Mouse (Mus musculus) liver, postnatal 0 days (tissue): ENCODE measurements around the gene Sucla2. TPM values are rescaled to one million over a fixed set of nuclear protein-coding genes. Genes with fewer than 3 reads are reported as not detected.

Experiments
- ATAC-seq: fragments of 200-750 bp; cut with Nextera tagmentation; 2 replicates; pipeline ENCODE4 v1.8.0; 2017; ENCODE audit warnings: mild to moderate bottlenecking, moderate library complexity
- DNase-seq: peaks from one replicate; pipeline ENCODE4 v3.0.0-alpha.2; 2016
- H3K27ac ChIP-seq: fragments of 300-500 bp; sonication (generic); 2 replicates; pipeline ENCODE4 v1.5.1; 2014; ENCODE audit warnings: antibody characterized with exemption, moderate library complexity, mild to moderate bottlenecking, low read depth
- H3K27me3 ChIP-seq: fragments of 300-500 bp; sonication (generic); 2 replicates; pipeline ENCODE4 v1.6.1; 2014; ENCODE audit warnings: low read length, control low read depth, mixed read lengths; ENCODE audit not compliant: insufficient read depth
- H3K36me3 ChIP-seq: fragments of 300-500 bp; sonication (generic); replicated peaks from 2 replicates; pipeline ENCODE4 v1.6.1; 2014; ENCODE audit warnings: mild to moderate bottlenecking, control low read depth, low read length, moderate library complexity, mixed read lengths; ENCODE audit not compliant: insufficient read depth
- H3K4me1 ChIP-seq: fragments of 300-500 bp; sonication (generic); 2 replicates; pipeline ENCODE4 v1.6.1; 2014; ENCODE audit warnings: antibody characterized with exemption, mild to moderate bottlenecking, control low read depth; ENCODE audit not compliant: insufficient read depth
- H3K4me2 ChIP-seq: fragments of 300-500 bp; sonication (generic); 2 replicates; pipeline ENCODE4 v1.6.1; 2014; ENCODE audit warnings: low read depth, mild to moderate bottlenecking, low read length, moderate library complexity, mixed read lengths
- H3K4me3 ChIP-seq: fragments of 300-500 bp; sonication (generic); 2 replicates; pipeline ENCODE4 v1.5.1; 2014; ENCODE audit warnings: low read depth, low read length
- H3K9ac ChIP-seq: fragments of 300-500 bp; sonication (generic); replicated peaks from 2 replicates; pipeline ENCODE4 v1.6.1; 2014; ENCODE audit warnings: mild to moderate bottlenecking, moderate library complexity
- H3K9me3 ChIP-seq: fragments of 300-500 bp; sonication (generic); 2 replicates; pipeline ENCODE4 v1.6.1; 2016; ENCODE audit warnings: mild to moderate bottlenecking, control low read depth, low read length, mixed read lengths
- CTCF ChIP-seq: sonication (generic); IDR thresholded peaks from 2 replicates; pipeline ENCODE4 v1.5.1; 2016; ENCODE audit warnings: antibody characterized with exemption, low read depth
- EP300 ChIP-seq: IDR thresholded peaks from 2 replicates; pipeline ENCODE4 v1.6.1; 2016; ENCODE audit warnings: antibody characterized with exemption, low read depth, mild to moderate bottlenecking
- WGBS: fragments of 180-500 bp; shearing (Covaris S2); extraction: QIAGEN DNeasy Blood & Tissue Kit; methylation state at CpG from one replicate; pipeline ENCODE4 v1.1.7; 2014; ENCODE audit not compliant: insufficient replicate concordance; 5-methylcytosine and 5-hydroxymethylcytosine counted together
- polyA plus RNA-seq: library from polyadenylated mRNA; unstranded; fragments of >200 nt; fragmentation: Nextera tagmentation; extraction: Ambion mirVana; gene quantifications from 2 replicates; pipeline ENCODE4 v1.2.1, GENCODE M21; 2015

Sucla2 gene
- polyA plus RNA-seq, 1 experiment from 2014 or later, result 99.7 TPM

- H3K27me3 ChIP-seq, result no peaks in the 10 kb centered on the region
- H3K36me3 ChIP-seq, result no peaks in the 10 kb centered on the region
- H3K9me3 ChIP-seq, result no peaks in the 10 kb centered on the region
- no peak overlapping the region for H3K27ac ChIP-seq
- no peaks in the 10 kb centered on the region for H3K4me1 ChIP-seq
- H3K9ac ChIP-seq, result no peak overlapping the region
- ATAC-seq (no peak), DNase-seq (no peak)
- TF ChIP-seq CTCF (no peak), EP300 (no peak)
- no peak overlapping the region for H3K4me3 ChIP-seq
- no peak overlapping the region for H3K4me2 ChIP-seq
- WGBS, result 73% methylated on average over 5 of the region's 5 CpGs
Measured at GRCm38 (mm10) chr14:73483516-73484229, 41.4 kb upstream of the Sucla2 start.

DNA sequence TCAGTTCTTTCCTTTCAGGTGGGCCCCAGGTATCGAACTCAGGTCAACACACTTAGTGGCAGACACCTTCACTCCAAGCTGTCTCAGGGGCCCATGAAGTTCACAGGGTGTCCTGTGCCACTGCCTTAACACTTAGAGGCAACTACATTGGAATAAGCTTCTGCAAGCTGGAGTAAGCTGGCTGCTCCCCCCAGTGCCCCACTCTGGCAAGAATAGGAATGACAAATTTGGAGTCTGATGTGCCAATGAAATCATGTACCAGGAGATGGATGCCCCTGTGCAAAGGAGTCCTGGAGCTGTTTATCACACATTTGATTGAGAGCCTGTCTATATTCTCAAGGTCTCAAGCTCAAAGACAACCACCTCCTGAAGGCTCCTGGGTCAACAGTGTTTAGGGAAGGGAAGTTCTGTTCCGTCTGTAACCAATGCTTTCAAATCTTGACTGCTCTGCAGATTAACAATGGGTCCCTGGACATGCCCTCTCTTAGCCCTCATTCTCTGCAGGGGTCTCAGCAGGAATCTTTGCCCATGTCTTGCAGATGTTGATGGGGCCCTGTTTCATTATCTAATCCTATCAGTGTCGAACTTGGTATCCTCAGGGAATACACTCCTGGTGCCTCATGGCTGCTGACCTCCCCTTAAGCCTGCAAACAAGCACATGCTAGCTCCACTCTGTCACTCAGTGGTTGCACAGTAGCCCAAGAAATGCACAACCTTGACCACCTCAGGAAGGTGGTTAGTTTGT, 40.6 kb upstream of the Sucla2 start:
- H3K36me3 ChIP-seq, result no peaks in the 10 kb centered on the region
- H3K4me1 ChIP-seq, result no peaks in the 10 kb centered on the region
- H3K4me3 ChIP-seq, result no peak overlapping the region
- no peak overlapping the region for H3K9ac ChIP-seq
- H3K9me3 ChIP-seq, result no peaks in the 10 kb centered on the region
- H3K4me2 ChIP-seq, result no peak overlapping the region
- no peak for DNase-seq
- ATAC-seq, result no peak
- 66% methylated on average over 3 of the region's 3 CpGs for WGBS
- no peak overlapping the region for H3K27ac ChIP-seq
- no peak for TF ChIP-seq EP300
- 0 out of 2 replicates have a peak, but pooled peaks have one; percentile 17 for TF ChIP-seq CTCF
- no peaks in the 10 kb centered on the region for H3K27me3 ChIP-seq

DNA sequence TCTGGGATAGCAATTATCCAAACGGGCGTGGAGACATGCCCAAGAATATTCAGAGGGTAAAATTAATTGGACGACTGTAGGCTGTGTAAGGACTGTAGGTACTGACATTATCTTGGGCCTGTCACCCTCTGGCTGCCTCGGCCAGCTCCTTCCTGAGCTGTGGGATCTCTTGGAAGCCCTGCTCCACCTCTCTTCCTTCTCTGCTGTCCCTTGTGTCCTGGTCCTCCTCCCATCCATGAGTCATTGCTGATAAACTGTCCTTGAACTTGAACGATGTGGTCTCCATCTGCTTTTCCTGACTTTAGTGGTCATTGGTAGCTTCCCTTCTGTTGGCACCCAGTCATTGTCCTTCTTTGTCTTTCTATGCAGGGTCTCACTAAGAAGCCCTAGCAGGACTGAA, 38.5 kb upstream of the Sucla2 start:
- H3K9me3 ChIP-seq, result no peaks in the 10 kb centered on the region
- WGBS, result 70% methylated on average over 5 of the region's 5 CpGs
- H3K9ac ChIP-seq, result no peak overlapping the region
- H3K27ac ChIP-seq, result no peak overlapping the region
- no peak overlapping the region for H3K4me3 ChIP-seq
- no peaks in the 10 kb centered on the region for H3K36me3 ChIP-seq
- H3K4me2 ChIP-seq, result no peak overlapping the region
- ATAC-seq (no peak), DNase-seq (no peak)
- H3K27me3 ChIP-seq, result no peaks in the 10 kb centered on the region
- H3K4me1 ChIP-seq, result no peaks in the 10 kb centered on the region
- no peak for TF ChIP-seq CTCF
- no peak for TF ChIP-seq EP300

- Histone ChIP-seq H3K27me3 (no peaks in the 10 kb centered on the region), H3K4me3 (no peak overlapping the region), H3K9ac (no peak overlapping the region), H3K27ac (no peak overlapping the region), H3K4me1 (no peaks in the 10 kb centered on the region), H3K36me3 (no peaks in the 10 kb centered on the region), H3K4me2 (no peak overlapping the region), H3K9me3 (no peaks in the 10 kb centered on the region)
- no peak for TF ChIP-seq EP300
- TF ChIP-seq CTCF, result no peak
- ATAC-seq (no peak), DNase-seq (no peak)
- WGBS, result 90% methylated on average over 6 of the region's 6 CpGs
Measured at GRCm38 (mm10) chr14:73493356-73493755, 31.8 kb upstream of the Sucla2 start.

- H3K36me3 ChIP-seq, result no peaks in the 10 kb centered on the region
- no peaks in the 10 kb centered on the region for H3K27me3 ChIP-seq
- 47% methylated on average over 6 of the region's 6 CpGs for WGBS
- ATAC-seq (no peak), DNase-seq (no peak)
- no peak for TF ChIP-seq CTCF
- TF ChIP-seq EP300, result no peak
- H3K9me3 ChIP-seq, result no peaks in the 10 kb centered on the region
- H3K4me2 ChIP-seq, result no peak overlapping the region
- H3K27ac ChIP-seq, result no peak overlapping the region
- H3K4me1 ChIP-seq, result no peaks in the 10 kb centered on the region
- H3K4me3 ChIP-seq, result no peak overlapping the region
- no peak overlapping the region for H3K9ac ChIP-seq
Measured at GRCm38 (mm10) chr14:73494122-73494521, 31.0 kb upstream of the Sucla2 start.

DNA sequence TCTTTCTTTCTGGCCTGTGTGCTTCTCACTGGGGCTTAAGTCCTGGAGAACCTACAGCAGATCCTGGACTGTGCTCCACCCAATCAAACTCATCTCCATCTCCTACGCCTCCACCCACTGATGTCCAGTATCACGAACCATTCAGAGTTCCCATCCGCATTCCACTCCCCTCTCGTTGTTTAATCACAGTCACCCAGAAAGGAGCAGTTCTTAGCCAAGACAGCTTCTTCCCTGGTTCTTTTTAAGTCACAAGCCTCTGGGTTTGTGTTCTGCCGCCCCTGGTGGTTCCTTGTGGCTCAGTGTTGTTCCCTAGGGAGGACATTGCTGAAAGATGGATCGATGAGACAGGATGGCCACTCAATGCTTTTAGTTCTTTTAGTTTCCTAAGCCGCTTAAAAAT, 29.4 kb upstream of the Sucla2 start:
- Histone ChIP-seq H3K4me3 (no peak overlapping the region), H3K9ac (no peak overlapping the region), H3K27ac (no peak overlapping the region), H3K4me2 (no peak overlapping the region), H3K9me3 (no peaks in the 10 kb centered on the region), H3K36me3 (no peaks in the 10 kb centered on the region), H3K27me3 (no peaks in the 10 kb centered on the region), H3K4me1 (no peaks in the 10 kb centered on the region)
- 67% methylated on average over 7 of the region's 7 CpGs for WGBS
- TF ChIP-seq CTCF (0 out of 2 replicates have a peak, but pooled peaks have one; percentile 8), EP300 (no peak)
- no peak for ATAC-seq
- no peak for DNase-seq
